Mouse (Mus musculus) kidney, postnatal 10 days (tissue): ENCODE results near the gene Cfdp1.
A peak's percentile ranks its signal among the peaks of the same experiment; 100 is the strongest.

ENCODE experiments used
- DNase-seq: peaks from one replicate; pipeline ENCODE4 v3.0.0; 2021; ENCODE audit warnings: mixed read lengths

Gene Cfdp1

GRCm38 (mm10) chr8:111853861-111854501 is at the start of gene Cfdp1:
Cfdp1 (minus strand) TSS chr8:111854291.
- DNase-seq: peak; percentile 98

GRCm38 (mm10) chr8:111902080-111902479 is 48.0 kb upstream of the Cfdp1 start:
- no peak for DNase-seq

GRCm38 (mm10) chr8:111898586-111898985 is 44.5 kb upstream of the Cfdp1 start:
- DNase-seq: no peak

GRCm38 (mm10) chr8:111894955-111895354 is 40.9 kb upstream of the Cfdp1 start:
- DNase-seq: no peak

GRCm38 (mm10) chr8:111892615-111893014 is 38.5 kb upstream of the Cfdp1 start:
- DNase-seq: no peak

- no peak for DNase-seq
Measured at GRCm38 (mm10) chr8:111891983-111892382, 37.9 kb upstream of the Cfdp1 start.

- no peak for DNase-seq
Measured at GRCm38 (mm10) chr8:111890911-111891303, 36.8 kb upstream of the Cfdp1 start.

GRCm38 (mm10) chr8:111889931-111890910 is 36.1 kb upstream of the Cfdp1 start:
- no peak for DNase-seq

GRCm38 (mm10) chr8:111888091-111888650 is 34.1 kb upstream of the Cfdp1 start:
- peak; percentile 66 for DNase-seq

GRCm38 (mm10) chr8:111887479-111887878 is 33.4 kb upstream of the Cfdp1 start:
- no peak for DNase-seq

GRCm38 (mm10) chr8:111883615-111884014 is 29.5 kb upstream of the Cfdp1 start:
- no peak for DNase-seq

GRCm38 (mm10) chr8:111881591-111881990 is 27.5 kb upstream of the Cfdp1 start:
- peak; percentile 75 for DNase-seq

GRCm38 (mm10) chr8:111877711-111878110 is 23.6 kb upstream of the Cfdp1 start:
- no peak for DNase-seq

- DNase-seq: peak; percentile 98
Measured at GRCm38 (mm10) chr8:111876355-111876948, 22.4 kb upstream of the Cfdp1 start, which contains the start of gene Tmem170. Tmem170 (minus strand) TSS chr8:111876750.

- DNase-seq: no peak
Measured at GRCm38 (mm10) chr8:111875758-111876157, 21.7 kb upstream of the Cfdp1 start.

- no peak for DNase-seq
Measured at GRCm38 (mm10) chr8:111871278-111871677, 17.2 kb upstream of the Cfdp1 start.

GRCm38 (mm10) chr8:111870379-111870778 is 16.3 kb upstream of the Cfdp1 start:
- DNase-seq: no peak

GRCm38 (mm10) chr8:111868664-111869063 is 14.6 kb upstream of the Cfdp1 start:
- DNase-seq: no peak

- DNase-seq: no peak
Measured at GRCm38 (mm10) chr8:111865857-111866256, 11.8 kb upstream of the Cfdp1 start.

GRCm38 (mm10) chr8:111865130-111865852 is 11.2 kb upstream of the Cfdp1 start:
- no peak for DNase-seq

GRCm38 (mm10) chr8:111864648-111865047 is 10.6 kb upstream of the Cfdp1 start:
- no peak for DNase-seq

GRCm38 (mm10) chr8:111863280-111863679 is 9.2 kb upstream of the Cfdp1 start:
- DNase-seq: peak; percentile 15
